Mouse (Mus musculus) limb, embryonic 14.5 days (tissue): ENCODE measurements at regions not wholly inside any gene's neighbourhood (a gene's known extent, or its start where the extent isn't known, plus 50 kb on each side); places are given as distances from the start of the nearest gene placed in this dataset.
"Not testable (repeated sequence)": the region's sequence is repeated elsewhere in the genome, so short reads cannot be mapped to it uniquely, and the experiment has no call there.

Experiments used
- ATAC-seq: fragments of 200-750 bp; cut with Nextera tagmentation; 2 replicates; pipeline ENCODE4 v1.8.0; 2017; ENCODE audit warnings: low read depth, moderate number of reproducible peaks, moderate TSS enrichment; ENCODE audit not compliant: low FRiP score
- DNase-seq: peaks from one replicate; pipeline ENCODE4 v3.0.0-alpha.2; 2015; ENCODE audit warnings: low spot score
- H3K27ac ChIP-seq: fragments of 300-500 bp; sonication (generic); replicated peaks from 2 replicates; pipeline ENCODE4 v1.5.1; 2014; ENCODE audit warnings: low read depth, mild to moderate bottlenecking, low read length, moderate library complexity, mixed read lengths
- H3K27me3 ChIP-seq: fragments of 300-500 bp; sonication (generic); 2 replicates; pipeline ENCODE4 v1.6.1; 2014; ENCODE audit warnings: low read length, mixed read lengths; ENCODE audit not compliant: control insufficient read depth, insufficient read depth
- H3K36me3 ChIP-seq: fragments of 300-500 bp; sonication (generic); 2 replicates; pipeline ENCODE4 v1.6.1; 2014; ENCODE audit warnings: mild to moderate bottlenecking, low read length, moderate library complexity, mixed read lengths; ENCODE audit not compliant: control insufficient read depth, insufficient read depth
- H3K4me1 ChIP-seq: fragments of 300-500 bp; sonication (generic); 2 replicates; pipeline ENCODE4 v1.6.1; 2014; ENCODE audit warnings: antibody characterized with exemption, low read length, mixed read lengths; ENCODE audit not compliant: control insufficient read depth, insufficient read depth
- H3K4me2 ChIP-seq: fragments of 300-500 bp; sonication (generic); replicated peaks from 2 replicates; pipeline ENCODE4 v1.6.1; 2014; ENCODE audit warnings: low read depth, mild to moderate bottlenecking, low read length, moderate library complexity; ENCODE audit not compliant: severe bottlenecking
- H3K4me3 ChIP-seq: fragments of 300-500 bp; sonication (generic); replicated peaks from 2 replicates; pipeline ENCODE4 v1.5.1; 2014; ENCODE audit warnings: low read length
- H3K9ac ChIP-seq: fragments of 300-500 bp; sonication (generic); 2 replicates; pipeline ENCODE4 v1.6.1; 2014; ENCODE audit warnings: mild to moderate bottlenecking, low read depth, low read length, moderate library complexity; ENCODE audit not compliant: severe bottlenecking
- H3K9me3 ChIP-seq: fragments of 300-500 bp; sonication (generic); 2 replicates; pipeline ENCODE4 v1.6.1; 2016; ENCODE audit warnings: low read length; ENCODE audit not compliant: control insufficient read depth
- POLR2A ChIP-seq: fragments of 200-500 bp; IDR thresholded peaks from 2 replicates; pipeline ENCODE4 v1.8.0; 2012; ENCODE audit warnings: inconsistent platforms, mild to moderate bottlenecking, moderate library complexity, borderline replicate concordance; ENCODE audit not compliant: insufficient read depth, insufficient read length; ENCODE audit errors: extremely low read depth
- WGBS: fragments of 180-500 bp; shearing (Covaris S2); extraction: QIAGEN DNeasy Blood & Tissue Kit; methylation state at CpG from one replicate; pipeline ENCODE4 v1.1.7; 2014; 5-methylcytosine and 5-hydroxymethylcytosine counted together

DNA sequence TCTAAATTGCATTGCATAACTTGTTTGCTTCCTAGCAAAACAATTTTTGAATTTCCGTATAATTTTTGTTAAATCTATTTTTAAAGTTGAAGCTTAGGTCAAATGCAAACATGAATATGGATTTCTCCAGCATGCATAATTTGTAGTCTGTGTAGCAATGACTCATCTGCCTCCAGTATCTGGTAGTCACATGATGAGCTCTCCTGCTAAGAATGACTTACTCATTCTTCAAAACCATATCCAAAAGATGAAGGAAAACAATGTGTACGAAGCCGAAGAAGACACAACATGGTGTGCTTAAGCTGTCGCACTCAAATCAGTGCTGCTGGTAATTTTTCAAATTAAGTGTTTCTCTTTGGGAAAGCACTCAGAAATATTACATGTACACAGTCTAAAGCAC lies 1453.2 kb upstream of the Gje1 start:
- no peak overlapping the region for H3K4me2 ChIP-seq
- H3K27ac ChIP-seq = no peak overlapping the region
- 86% methylated on average over 4 of the region's 4 CpGs for WGBS
- no peaks in the 10 kb centered on the region for H3K9me3 ChIP-seq
- no peaks in the 10 kb centered on the region for H3K27me3 ChIP-seq
- H3K4me1 ChIP-seq = no peaks in the 10 kb centered on the region
- DNase-seq (no peak), ATAC-seq (no peak)
- no peak for TF ChIP-seq POLR2A
- H3K9ac ChIP-seq = no peak overlapping the region
- no peaks in the 10 kb centered on the region for H3K36me3 ChIP-seq
- no peak overlapping the region for H3K4me3 ChIP-seq

DNA sequence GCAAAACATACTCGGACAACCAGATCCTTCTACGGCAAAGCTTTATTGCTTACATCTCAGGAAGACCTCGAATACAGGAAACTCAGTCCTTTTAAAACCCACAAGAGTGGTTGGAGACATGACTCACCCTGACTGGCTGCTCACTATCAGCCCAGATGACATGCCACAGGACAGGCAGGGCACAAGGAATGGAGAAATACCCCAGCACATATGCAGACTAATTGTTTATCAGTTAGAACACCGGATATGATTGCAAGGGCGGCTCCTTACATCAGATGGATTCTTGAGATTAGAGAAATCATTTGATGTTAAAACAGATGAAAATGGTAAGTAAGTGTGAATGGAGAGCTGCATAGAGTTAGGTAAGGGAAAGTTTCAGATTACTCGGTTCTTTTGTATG lies 1441.5 kb upstream of the Gje1 start:
- not testable (repeated sequence) for H3K4me3 ChIP-seq, H3K4me2 ChIP-seq, H3K9me3 ChIP-seq, H3K27me3 ChIP-seq, H3K4me1 ChIP-seq, H3K9ac ChIP-seq, H3K36me3 ChIP-seq, DNase-seq, H3K27ac ChIP-seq, ATAC-seq
- WGBS = 95% methylated on average over 6 of the region's 6 CpGs

DNA sequence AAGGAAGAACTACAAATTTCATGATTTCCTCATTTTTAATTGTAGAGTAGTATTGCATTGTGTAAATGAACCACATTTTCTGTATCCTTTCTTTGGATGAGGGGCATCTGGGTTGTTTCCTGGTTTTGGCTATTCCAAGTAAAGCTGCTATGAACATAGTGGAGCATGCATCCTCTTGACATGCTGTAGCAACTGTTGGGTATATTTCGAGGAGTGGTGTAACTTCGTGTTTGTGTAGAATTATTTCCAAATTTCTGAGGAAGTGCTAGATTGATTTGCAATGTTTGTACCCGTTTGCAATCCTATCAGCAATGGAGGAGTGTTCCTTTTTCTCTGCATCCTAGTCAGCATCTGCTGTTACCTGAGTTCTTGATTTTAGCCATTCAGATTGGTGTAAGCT lies 1440.4 kb upstream of the Gje1 start:
- TF ChIP-seq POLR2A = no peak
- no peak overlapping the region for H3K4me2 ChIP-seq
- H3K27ac ChIP-seq = no peak overlapping the region
- H3K36me3 ChIP-seq = no peaks in the 10 kb centered on the region
- peaks cover 7% of the 10 kb centered on the region; the same call in 1 of the 2 replicates for H3K4me1 ChIP-seq
- 83% methylated on average over 3 of the region's 3 CpGs for WGBS
- H3K9ac ChIP-seq = no peak overlapping the region
- H3K27me3 ChIP-seq = no peaks in the 10 kb centered on the region
- H3K9me3 ChIP-seq = no peaks in the 10 kb centered on the region
- H3K4me3 ChIP-seq = no peak overlapping the region
- ATAC-seq = no peak
- DNase-seq = no peak

DNA sequence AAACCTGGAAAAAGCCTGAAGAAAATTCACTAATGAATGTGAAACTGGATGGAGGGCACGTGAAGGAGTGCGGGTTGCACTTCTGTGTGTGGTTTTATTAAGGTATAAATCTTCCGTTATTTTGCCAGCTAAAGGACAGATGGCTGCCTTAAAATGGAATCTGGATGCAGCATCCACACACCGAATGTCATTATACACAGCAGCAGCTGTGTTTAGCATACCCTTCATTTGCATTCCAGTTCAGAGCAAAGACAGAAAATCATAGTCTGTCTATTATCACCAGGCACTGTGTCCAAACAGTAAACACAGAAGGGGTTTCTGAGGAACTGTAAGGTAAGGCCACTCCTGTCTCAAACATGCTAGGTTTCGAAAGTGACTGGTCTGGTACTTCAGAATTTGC lies 1438.9 kb upstream of the Gje1 start:
- Histone ChIP-seq H3K9ac (no peak overlapping the region), H3K9me3 (no peaks in the 10 kb centered on the region), H3K4me1 (peaks cover 7% of the 10 kb centered on the region; the same call in 1 of the 2 replicates), H3K36me3 (no peaks in the 10 kb centered on the region), H3K4me2 (no peak overlapping the region), H3K27ac (no peak overlapping the region), H3K4me3 (no peak overlapping the region), H3K27me3 (no peaks in the 10 kb centered on the region)
- ATAC-seq (no peak), DNase-seq (no peak)
- 43% methylated on average over 5 of the region's 5 CpGs for WGBS
- TF ChIP-seq POLR2A = no peak

DNA sequence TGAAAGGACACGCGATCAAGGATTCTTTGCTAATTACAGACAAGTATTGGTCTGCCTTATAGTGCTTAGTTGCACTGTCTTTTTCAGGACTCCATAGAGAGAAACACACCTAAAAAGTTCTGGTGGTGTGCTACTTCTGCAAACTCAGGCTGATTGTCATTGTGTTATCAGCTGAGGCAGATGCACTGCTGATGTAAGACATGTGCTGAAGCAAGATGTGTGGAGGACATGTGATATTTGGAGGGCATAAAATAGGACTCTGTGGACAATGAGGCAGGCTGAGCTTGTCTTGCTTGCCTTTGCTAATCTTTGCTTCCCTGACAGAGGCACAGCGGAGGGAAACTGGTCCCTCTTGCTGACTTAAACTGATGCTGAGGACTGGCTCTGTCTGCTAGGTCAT lies 1431.0 kb upstream of the Gje1 start:
- Histone ChIP-seq H3K4me2 (no peak overlapping the region), H3K4me3 (no peak overlapping the region), H3K27ac (no peak overlapping the region), H3K4me1 (no peaks in the 10 kb centered on the region), H3K9me3 (no peaks in the 10 kb centered on the region), H3K27me3 (no peaks in the 10 kb centered on the region), H3K9ac (no peak overlapping the region), H3K36me3 (no peaks in the 10 kb centered on the region)
- DNase-seq (no peak), ATAC-seq (no peak)
- 96% methylated on average over 3 of the region's 3 CpGs for WGBS
- no peak for TF ChIP-seq POLR2A

DNA sequence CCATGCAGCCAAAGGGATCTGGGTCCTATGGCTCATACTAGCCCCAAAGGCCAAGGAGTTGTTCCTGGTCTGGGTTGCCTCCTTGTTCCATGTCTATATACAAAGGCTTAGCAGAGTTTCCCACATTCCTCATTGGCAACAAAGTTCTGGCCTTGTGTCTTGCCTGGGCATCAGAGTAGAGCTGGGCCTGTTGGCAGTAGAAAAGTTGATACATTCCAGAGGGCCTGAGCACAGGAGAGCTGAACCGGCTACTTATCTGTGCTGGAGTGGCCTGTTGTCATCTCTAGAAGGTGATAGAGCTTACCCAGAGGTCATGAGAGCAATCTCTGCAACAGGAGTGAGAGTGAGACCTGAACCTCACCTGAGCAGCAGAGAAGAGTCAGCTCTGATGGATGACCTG lies 1427.4 kb upstream of the Gje1 start:
- Histone ChIP-seq H3K4me1 (no peaks in the 10 kb centered on the region), H3K27me3 (no peaks in the 10 kb centered on the region), H3K9ac (no peak overlapping the region), H3K4me3 (no peak overlapping the region), H3K9me3 (no peaks in the 10 kb centered on the region), H3K36me3 (no peaks in the 10 kb centered on the region), H3K4me2 (no peak overlapping the region), H3K27ac (no peak overlapping the region)
- no peak for TF ChIP-seq POLR2A
- DNase-seq (no peak), ATAC-seq (no peak)
- 89% methylated on average over 1 of the region's 1 CpGs for WGBS
